Mouse (Mus musculus): ENCODE results near the gene Npw. TPM values are rescaled to one million over a fixed set of nuclear protein-coding genes. Genes with fewer than 3 reads are reported as not detected.

Gene Npw
- polyA plus RNA-seq, 1 experiment from 2014 or later = not detected

- Histone ChIP-seq H3K36me3 (ENCODE audit: control insufficient read depth, insufficient read depth, low read length) (peaks cover 49% of the 10 kb centered on the region), H3K27ac (replicated peaks in 1 of 2; ENCODE audit: control insufficient read depth in 1 of 2, insufficient read depth in 1 of 2, low read depth in 2 of 2, low read length in 2 of 2) (no peak overlapping the region), H3K9ac (ENCODE audit: low read length) (no peak overlapping the region), H3K4me3 (ENCODE audit: control insufficient read depth in 1 of 2, insufficient read depth in 1 of 2, low read depth in 1 of 2, low read length in 2 of 2) (no peak overlapping the region), H3K9me3 (ENCODE audit: control insufficient read depth, low read length) (no peaks in the 10 kb centered on the region), H3K27me3 (ENCODE audit: control insufficient read depth, insufficient read depth, low read length) (no peaks in the 10 kb centered on the region), H3K4me2 (ENCODE audit: low read length) (no peak overlapping the region), H3K4me1 (ENCODE audit: control insufficient read depth in 2 of 2, insufficient read depth in 2 of 2, low read length in 2 of 2) (peaks cover 2 to 12% of the 10 kb centered on the region in 2 experiments; a peak in 3 of 4 replicates)
- no peak for ATAC-seq (ENCODE audit: insufficient number of reproducible peaks, insufficient read depth, low FRiP score, low read depth)
- WGBS = 23% methylated on average over 5 of the region's 5 CpGs
These were observed 39.7 kb upstream of the Npw start for GRCm38 (mm10) chr17:24697985-24698384.

- peak within 1 kb of the TSS; percentile 85 for H3K4me2 ChIP-seq (ENCODE audit: low read length)
- peak within 1 kb of the TSS; percentile 72 to 82 for H3K27ac ChIP-seq (replicated peaks in 1 of 2; ENCODE audit: control insufficient read depth in 1 of 2, insufficient read depth in 1 of 2, low read depth in 2 of 2, low read length in 2 of 2)
- peak within 1 kb of the TSS; percentile 91 for H3K9ac ChIP-seq (ENCODE audit: low read length)
- H3K27me3 ChIP-seq (ENCODE audit: control insufficient read depth, insufficient read depth, low read length) = peaks cover under 1% of the 10 kb centered on the region; the same call in 1 of the 2 replicates
- peaks cover 43% of the 10 kb centered on the region for H3K36me3 ChIP-seq (ENCODE audit: control insufficient read depth, insufficient read depth, low read length)
- H3K4me1 ChIP-seq (ENCODE audit: control insufficient read depth in 2 of 2, insufficient read depth in 2 of 2, low read length in 2 of 2) = peaks cover 2 to 12% of the 10 kb centered on the region in 2 experiments; a peak in 3 of 4 replicates
- H3K9me3 ChIP-seq (ENCODE audit: control insufficient read depth, low read length) = no peaks in the 10 kb centered on the region
- under 1% methylated on average over 69 of the region's 76 CpGs for WGBS
- peak within 1 kb of the TSS; percentile 87 to 96 for H3K4me3 ChIP-seq (ENCODE audit: control insufficient read depth in 1 of 2, insufficient read depth in 1 of 2, low read depth in 1 of 2, low read length in 2 of 2)
- peak; percentile 92 for ATAC-seq (ENCODE audit: insufficient number of reproducible peaks, insufficient read depth, low FRiP score, low read depth)
These were observed 37.9 kb upstream of the Npw start, which contains the start of the genes Gfer and Noxo1 for GRCm38 (mm10) chr17:24696011-24696697. TSS of gene Gfer (minus strand) at chr17:24696156. TSS of gene Noxo1 (plus strand) at chr17:24696234.

- Histone ChIP-seq H3K9me3 (ENCODE audit: control insufficient read depth, low read length) (no peaks in the 10 kb centered on the region), H3K4me1 (ENCODE audit: control insufficient read depth in 2 of 2, insufficient read depth in 2 of 2, low read length in 2 of 2) (peaks cover 2 to 12% of the 10 kb centered on the region in 2 experiments; a peak in 3 of 4 replicates), H3K9ac (ENCODE audit: low read length) (peak overlapping the region; percentile 91), H3K36me3 (ENCODE audit: control insufficient read depth, insufficient read depth, low read length) (peaks cover 36% of the 10 kb centered on the region), H3K4me3 (ENCODE audit: control insufficient read depth in 1 of 2, insufficient read depth in 1 of 2, low read depth in 1 of 2, low read length in 2 of 2) (peak overlapping the region; percentile 87 to 96), H3K27me3 (ENCODE audit: control insufficient read depth, insufficient read depth, low read length) (peaks cover 7% of the 10 kb centered on the region), H3K27ac (replicated peaks in 1 of 2; ENCODE audit: control insufficient read depth in 1 of 2, insufficient read depth in 1 of 2, low read depth in 2 of 2, low read length in 2 of 2) (peak overlapping the region; percentile 70 to 82), H3K4me2 (ENCODE audit: low read length) (peak overlapping the region; percentile 85)
- ATAC-seq (ENCODE audit: insufficient number of reproducible peaks, insufficient read depth, low FRiP score, low read depth) = peak; percentile 6; the same call in 1 of the 2 replicates
- WGBS = 8% methylated on average over 47 of the region's 51 CpGs
These were observed 37.2 kb upstream of the Npw start for GRCm38 (mm10) chr17:24695326-24696010.

GRCm38 (mm10) chr17:24692385-24692784 lies 34.1 kb upstream of the Npw start:
- WGBS = 81% methylated on average over 5 of the region's 5 CpGs
- no peak for ATAC-seq (ENCODE audit: insufficient number of reproducible peaks, insufficient read depth, low FRiP score, low read depth)
- no peak overlapping the region for H3K4me2 ChIP-seq (ENCODE audit: low read length)

GRCm38 (mm10) chr17:24689251-24690081 lies 31.2 kb upstream of the Npw start, which contains the start of gene Syngr3:
TSS of gene Syngr3 (minus strand) at chr17:24689955.
- peaks cover 45% of the 10 kb centered on the region for H3K27me3 ChIP-seq (ENCODE audit: control insufficient read depth, insufficient read depth, low read length)
- WGBS = under 1% methylated on average over 54 of the region's 55 CpGs
- peaks cover 22% of the 10 kb centered on the region for H3K36me3 ChIP-seq (ENCODE audit: control insufficient read depth, insufficient read depth, low read length)
- H3K27ac ChIP-seq (replicated peaks in 1 of 2; ENCODE audit: control insufficient read depth in 1 of 2, insufficient read depth in 1 of 2, low read depth in 2 of 2, low read length in 2 of 2) = no peak within 1 kb of the TSS
- H3K4me1 ChIP-seq (ENCODE audit: control insufficient read depth in 2 of 2, insufficient read depth in 2 of 2, low read length in 2 of 2) = peaks cover 6 to 16% of the 10 kb centered on the region in 2 experiments; a peak in 3 of 4 replicates
- peak within 1 kb of the TSS; percentile 86 for H3K4me2 ChIP-seq (ENCODE audit: low read length)
- peak within 1 kb of the TSS; percentile 50 to 56 for H3K4me3 ChIP-seq (ENCODE audit: control insufficient read depth in 1 of 2, insufficient read depth in 1 of 2, low read depth in 1 of 2, low read length in 2 of 2)
- peak within 1 kb of the TSS; percentile 59 for H3K9ac ChIP-seq (ENCODE audit: low read length)
- no peak for ATAC-seq (ENCODE audit: insufficient number of reproducible peaks, insufficient read depth, low FRiP score, low read depth)
- no peaks in the 10 kb centered on the region for H3K9me3 ChIP-seq (ENCODE audit: control insufficient read depth, low read length)

More at GRCm38 (mm10) chr17:24692385-24692784, 34.1 kb upstream of the Npw start:
- Histone ChIP-seq H3K9ac (ENCODE audit: low read length) (no peak overlapping the region), H3K4me3 (ENCODE audit: control insufficient read depth in 1 of 2, insufficient read depth in 1 of 2, low read depth in 1 of 2, low read length in 2 of 2) (no peak overlapping the region), H3K4me1 (ENCODE audit: control insufficient read depth in 2 of 2, insufficient read depth in 2 of 2, low read length in 2 of 2) (peaks cover 3 to 25% of the 10 kb centered on the region in 2 experiments; a peak in 3 of 4 replicates), H3K9me3 (ENCODE audit: control insufficient read depth, low read length) (no peaks in the 10 kb centered on the region), H3K27me3 (ENCODE audit: control insufficient read depth, insufficient read depth, low read length) (peaks cover 38% of the 10 kb centered on the region), H3K27ac (replicated peaks in 1 of 2; ENCODE audit: control insufficient read depth in 1 of 2, insufficient read depth in 1 of 2, low read depth in 2 of 2, low read length in 2 of 2) (no peak overlapping the region), H3K36me3 (ENCODE audit: control insufficient read depth, insufficient read depth, low read length) (peaks cover 23% of the 10 kb centered on the region)

GRCm38 (mm10) chr17:24687599-24687998 lies 29.3 kb upstream of the Npw start:
- Histone ChIP-seq H3K4me2 (ENCODE audit: low read length) (peak overlapping the region; percentile 62), H3K4me1 (ENCODE audit: control insufficient read depth in 2 of 2, insufficient read depth in 2 of 2, low read length in 2 of 2) (peaks cover 6 to 16% of the 10 kb centered on the region in 2 experiments; a peak in 3 of 4 replicates), H3K4me3 (ENCODE audit: control insufficient read depth in 1 of 2, insufficient read depth in 1 of 2, low read depth in 1 of 2, low read length in 2 of 2) (peak overlapping the region; percentile 30 to 35), H3K9ac (ENCODE audit: low read length) (peak overlapping the region; percentile 38; the same call in 1 of the 2 replicates), H3K9me3 (ENCODE audit: control insufficient read depth, low read length) (no peaks in the 10 kb centered on the region), H3K27me3 (ENCODE audit: control insufficient read depth, insufficient read depth, low read length) (peaks cover 45% of the 10 kb centered on the region), H3K27ac (replicated peaks in 1 of 2; ENCODE audit: control insufficient read depth in 1 of 2, insufficient read depth in 1 of 2, low read depth in 2 of 2, low read length in 2 of 2) (no peak overlapping the region), H3K36me3 (ENCODE audit: control insufficient read depth, insufficient read depth, low read length) (peaks cover 8% of the 10 kb centered on the region)
- 21% methylated on average over 23 of the region's 23 CpGs for WGBS
- no peak for ATAC-seq (ENCODE audit: insufficient number of reproducible peaks, insufficient read depth, low FRiP score, low read depth)

- Histone ChIP-seq H3K4me1 (ENCODE audit: control insufficient read depth in 2 of 2, insufficient read depth in 2 of 2, low read length in 2 of 2) (peaks cover 6 to 16% of the 10 kb centered on the region in 2 experiments; a peak in 3 of 4 replicates), H3K9me3 (ENCODE audit: control insufficient read depth, low read length) (no peaks in the 10 kb centered on the region), H3K36me3 (ENCODE audit: control insufficient read depth, insufficient read depth, low read length) (peaks cover 8% of the 10 kb centered on the region), H3K27me3 (ENCODE audit: control insufficient read depth, insufficient read depth, low read length) (peaks cover 45% of the 10 kb centered on the region), H3K27ac (replicated peaks in 1 of 2; ENCODE audit: control insufficient read depth in 1 of 2, insufficient read depth in 1 of 2, low read depth in 2 of 2, low read length in 2 of 2) (no peak overlapping the region), H3K4me3 (ENCODE audit: control insufficient read depth in 1 of 2, insufficient read depth in 1 of 2, low read depth in 1 of 2, low read length in 2 of 2) (peak overlapping the region; percentile 30 to 35), H3K4me2 (ENCODE audit: low read length) (peak overlapping the region; percentile 62), H3K9ac (ENCODE audit: low read length) (peak overlapping the region; percentile 38; the same call in 1 of the 2 replicates)
- peak; percentile 37; the same call in 1 of the 2 replicates for ATAC-seq (ENCODE audit: insufficient number of reproducible peaks, insufficient read depth, low FRiP score, low read depth)
- 2% methylated on average over 23 of the region's 25 CpGs for WGBS
These were observed 28.9 kb upstream of the Npw start for GRCm38 (mm10) chr17:24687146-24687595.

Data from heart, embryonic 14.5 days (tissue).